Mouse (Mus musculus): ENCODE data around the gene Ercc6. TPM values are rescaled to one million over a fixed set of nuclear protein-coding genes. Genes with fewer than 3 reads are reported as not detected.

Ercc6 gene
- total RNA-seq, 2 experiments from 2014 or later, result 10.7 to 10.8 TPM

GRCm38 (mm10) chr14:32520400-32520926 is 7.1 kb downstream of the Ercc6 start:
- no peak for DNase-seq

DNA sequence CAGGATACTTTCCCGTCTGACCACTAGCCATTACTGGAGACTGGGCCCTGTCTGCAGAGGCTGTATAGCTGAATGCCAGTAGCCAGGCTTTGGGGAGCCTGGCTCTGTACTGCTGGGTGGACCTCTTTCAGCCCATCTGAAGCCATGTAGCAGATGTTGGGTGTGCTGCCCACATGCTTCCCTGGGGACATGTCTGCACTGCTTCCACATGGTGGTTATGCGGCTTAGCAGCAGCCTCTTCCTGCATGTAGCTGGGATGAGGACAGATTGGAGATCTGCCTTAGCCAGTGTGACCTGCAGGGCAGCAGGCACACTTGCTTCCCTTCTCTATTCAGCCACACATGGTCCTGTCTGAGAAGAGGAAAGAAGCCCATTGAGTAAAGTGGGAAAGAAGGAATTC is 9.0 kb downstream of the Ercc6 start:
- DNase-seq, result no peak

DNA sequence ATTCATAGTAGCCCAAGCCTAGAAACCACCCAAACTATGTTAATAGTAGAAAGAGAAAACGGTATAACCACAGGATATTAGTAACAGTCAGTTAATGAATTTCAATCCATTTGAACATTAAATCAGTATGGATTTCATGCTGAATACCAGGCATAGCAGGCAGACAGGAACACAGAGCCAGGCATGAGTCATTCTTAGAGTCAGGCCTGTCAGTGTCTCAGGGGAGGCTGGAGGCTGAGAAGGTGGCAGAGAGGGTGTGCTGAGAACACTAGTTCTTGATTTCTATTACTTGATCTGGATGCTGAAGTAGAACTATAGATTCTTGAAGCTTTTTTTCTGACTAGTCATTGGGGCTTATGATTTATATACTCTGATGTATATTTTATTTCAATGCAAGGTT is 10.8 kb downstream of the Ercc6 start:
- no peak for DNase-seq

DNA sequence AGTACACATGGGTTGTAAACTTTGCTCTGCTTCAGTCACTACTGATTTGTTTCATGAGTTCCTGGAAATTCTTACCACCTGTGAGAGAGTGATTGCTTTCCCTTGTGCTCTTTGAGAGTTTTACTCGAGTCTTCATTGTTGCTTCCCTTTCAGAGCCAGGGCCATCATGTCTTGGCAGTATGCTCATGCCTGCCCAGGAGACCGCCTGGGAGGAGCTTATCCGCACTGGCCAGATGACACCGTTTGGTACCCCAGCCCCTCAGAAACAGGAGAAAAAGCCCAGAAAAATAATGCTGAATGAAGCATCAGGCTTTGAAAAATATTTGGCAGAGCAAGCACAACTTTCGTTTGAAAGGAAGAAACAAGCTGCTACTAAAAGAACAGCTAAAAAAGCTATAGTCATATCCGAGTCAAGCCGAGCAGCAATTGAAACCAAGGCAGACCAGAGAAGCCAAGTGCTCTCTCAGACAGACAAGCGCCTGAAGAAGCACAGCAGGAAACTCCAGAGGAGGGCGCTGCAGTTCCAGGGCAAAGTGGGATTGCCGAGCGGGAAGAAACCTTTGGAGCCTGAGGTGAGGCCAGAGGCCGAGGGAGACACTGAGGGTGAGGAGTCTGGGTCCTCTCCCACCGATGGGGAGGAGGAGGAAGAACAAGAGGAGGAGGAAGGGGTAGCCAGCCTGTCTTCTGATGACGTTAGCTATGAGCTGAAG is 12.8 kb downstream of the Ercc6 start:
- DNase-seq, result no peak

- DNase-seq, result no peak
These were observed 13.9 kb downstream of the Ercc6 start for GRCm38 (mm10) chr14:32527211-32527610.

DNA sequence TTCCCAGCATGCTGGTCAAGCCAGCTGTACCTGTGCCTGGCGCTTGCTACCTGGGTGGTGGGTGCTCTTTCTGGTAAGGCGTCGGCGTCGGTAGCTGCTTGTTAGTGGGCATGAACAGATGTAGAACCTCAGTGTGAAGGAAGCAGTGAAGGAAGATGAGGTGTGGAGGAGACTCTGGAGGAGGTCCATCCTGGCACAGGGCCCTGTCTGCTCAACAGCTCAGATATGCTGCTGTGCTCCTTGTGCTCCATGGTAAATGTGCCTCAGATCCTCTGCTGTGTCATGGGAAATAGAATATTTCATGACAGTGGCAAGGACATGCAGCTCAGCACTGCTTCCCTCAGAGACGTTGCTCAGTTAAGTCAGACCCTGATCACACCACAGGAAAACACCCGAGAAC is 15.7 kb downstream of the Ercc6 start:
- no peak for DNase-seq

DNA sequence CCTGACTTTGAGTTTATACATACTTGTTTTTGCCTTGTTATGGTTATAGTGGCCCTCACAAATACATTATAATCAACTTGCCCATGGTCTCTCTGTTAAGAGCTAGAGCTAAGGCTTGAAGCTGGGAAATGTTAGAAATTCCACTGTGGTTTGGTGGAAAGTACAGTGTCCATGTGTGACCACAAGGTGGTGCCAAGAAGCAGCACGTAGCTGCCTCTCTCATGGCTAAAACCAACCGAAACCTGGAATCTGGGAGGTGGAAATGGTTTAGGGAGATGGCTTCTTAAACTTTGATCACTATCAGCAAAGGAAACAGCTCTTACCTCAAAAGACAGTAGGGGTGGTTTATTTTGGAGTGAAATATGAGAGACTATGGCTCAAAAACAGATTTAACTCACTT is 17.6 kb downstream of the Ercc6 start:
- peak; percentile 57 for DNase-seq

DNA sequence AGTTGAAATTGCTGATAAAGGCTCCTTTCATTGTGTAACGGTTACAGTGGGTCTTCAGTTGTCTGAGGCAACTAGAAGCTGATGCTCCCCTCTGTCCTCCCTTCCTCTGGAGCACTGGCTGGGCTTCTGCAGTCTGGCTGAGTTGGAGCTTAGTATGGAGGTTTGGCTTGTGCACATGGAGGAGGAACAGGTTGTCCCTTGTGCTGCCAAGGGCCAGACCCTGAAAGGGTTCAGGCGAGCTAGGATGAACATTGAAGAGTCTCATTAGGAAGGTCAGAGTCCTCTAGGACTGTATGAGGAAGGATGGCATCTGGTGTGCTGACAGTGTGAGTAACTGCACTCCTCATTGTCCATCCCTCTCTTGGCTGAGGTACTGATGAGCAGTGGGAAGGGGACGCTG is 18.1 kb downstream of the Ercc6 start:
- DNase-seq, result no peak

DNA sequence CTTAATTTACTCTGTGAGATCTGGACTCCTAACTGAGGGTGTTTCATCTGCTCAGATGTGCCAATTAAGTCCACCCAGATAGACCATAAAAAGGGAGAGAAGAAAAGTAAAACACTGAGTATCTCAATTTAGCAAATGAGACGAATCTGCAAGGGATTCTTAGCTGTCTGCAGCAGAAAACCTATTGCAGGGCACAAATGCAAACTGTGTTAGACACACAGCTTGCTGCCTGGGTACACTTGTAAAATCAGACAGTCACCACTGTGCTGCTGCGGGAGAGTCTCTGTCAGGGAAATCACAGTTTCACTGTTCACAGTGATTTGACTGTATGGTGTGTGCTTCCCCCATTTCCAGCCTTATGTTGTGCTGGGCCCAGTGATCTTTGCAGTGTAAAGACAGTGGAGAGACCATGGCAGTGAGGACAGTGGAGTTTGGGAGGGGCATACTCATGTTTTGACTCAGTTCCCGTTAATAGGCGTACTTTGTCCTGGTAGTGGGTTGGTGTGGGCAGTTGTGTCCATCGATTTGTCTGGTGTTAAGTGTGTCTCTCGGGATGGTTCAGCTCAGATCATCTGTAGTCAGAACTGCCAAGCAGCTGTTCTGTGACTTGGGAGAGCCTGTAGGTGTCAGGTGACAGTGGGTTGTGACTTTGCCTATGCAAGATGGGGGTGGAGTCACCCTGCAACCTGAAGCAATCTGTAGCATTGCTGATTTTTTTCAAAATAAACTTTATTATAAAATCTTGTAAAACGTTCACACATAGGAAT is 19.2 kb downstream of the Ercc6 start:
- DNase-seq, result no peak

- no peak for DNase-seq
These were observed 19.8 kb downstream of the Ercc6 start for GRCm38 (mm10) chr14:32533148-32533520.

- DNase-seq, result no peak
These were observed 20.3 kb downstream of the Ercc6 start for GRCm38 (mm10) chr14:32533656-32534055.

DNA sequence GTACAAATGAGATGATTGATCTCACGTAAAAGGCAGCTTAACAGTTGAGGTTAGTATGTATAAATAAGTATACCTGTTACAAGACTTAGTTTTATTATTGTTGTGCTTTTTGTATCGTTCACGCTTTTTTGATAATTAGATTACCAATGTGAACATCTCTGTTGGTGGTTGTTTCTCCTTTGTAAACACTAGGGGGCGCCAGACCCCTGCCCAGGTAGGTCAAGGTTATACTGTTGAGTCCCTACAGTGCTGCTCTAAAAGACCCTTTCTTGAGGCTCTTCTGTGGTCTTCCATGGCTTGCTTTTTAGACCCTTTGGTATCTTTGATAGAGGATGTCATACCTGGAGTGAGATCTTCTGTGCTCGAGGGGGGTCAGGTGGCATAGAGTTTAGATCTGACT is 20.8 kb downstream of the Ercc6 start:
- DNase-seq, result no peak

GRCm38 (mm10) chr14:32536763-32537162 is 23.4 kb downstream of the Ercc6 start:
- DNase-seq, result no peak

GRCm38 (mm10) chr14:32538115-32538514 is 24.8 kb downstream of the Ercc6 start:
- DNase-seq, result no peak

GRCm38 (mm10) chr14:32543075-32543474 is 29.8 kb downstream of the Ercc6 start:
- DNase-seq, result no peak

DNA sequence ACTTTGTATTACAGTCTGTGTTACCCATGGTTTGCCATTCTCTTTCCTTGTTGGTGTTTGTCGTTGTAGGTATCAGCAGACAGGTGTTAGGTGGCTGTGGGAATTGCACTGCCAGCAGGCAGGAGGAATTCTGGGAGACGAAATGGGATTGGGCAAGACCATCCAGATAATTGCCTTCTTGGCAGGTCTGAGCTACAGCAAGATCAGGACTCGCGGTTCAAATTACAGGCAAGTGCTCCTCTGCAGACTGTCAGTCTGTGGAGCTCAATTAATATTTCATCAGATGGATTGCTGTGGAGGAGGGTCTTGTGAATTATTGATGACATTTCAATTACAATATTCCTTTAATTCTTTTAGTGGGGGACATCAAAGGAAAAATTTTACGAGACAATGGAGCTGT is 33.4 kb downstream of the Ercc6 start:
- DNase-seq, result no peak

DNA sequence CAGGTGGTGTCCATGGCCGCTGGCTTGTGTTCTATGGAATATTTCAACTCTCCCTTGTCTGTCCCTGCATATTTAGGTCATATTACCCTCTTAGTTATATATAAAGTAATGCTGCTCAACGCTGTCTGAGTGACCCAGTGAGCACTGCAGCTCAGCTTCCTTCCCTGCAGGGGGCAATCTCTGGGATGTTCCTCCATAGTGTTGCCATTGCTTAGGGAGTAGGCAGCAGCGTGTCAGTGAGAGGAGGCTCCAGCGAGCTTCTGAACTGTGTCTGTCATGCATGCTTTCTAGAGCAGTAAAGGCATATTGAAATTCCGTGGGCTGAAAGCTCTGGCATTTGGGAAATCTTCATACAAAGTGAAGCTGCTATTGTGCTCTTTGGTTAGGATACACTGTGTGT is 38.5 kb downstream of the Ercc6 start:
- DNase-seq, result no peak

- DNase-seq, result no peak
These were observed 40.0 kb downstream of the Ercc6 start for GRCm38 (mm10) chr14:32553198-32553903.

DNA sequence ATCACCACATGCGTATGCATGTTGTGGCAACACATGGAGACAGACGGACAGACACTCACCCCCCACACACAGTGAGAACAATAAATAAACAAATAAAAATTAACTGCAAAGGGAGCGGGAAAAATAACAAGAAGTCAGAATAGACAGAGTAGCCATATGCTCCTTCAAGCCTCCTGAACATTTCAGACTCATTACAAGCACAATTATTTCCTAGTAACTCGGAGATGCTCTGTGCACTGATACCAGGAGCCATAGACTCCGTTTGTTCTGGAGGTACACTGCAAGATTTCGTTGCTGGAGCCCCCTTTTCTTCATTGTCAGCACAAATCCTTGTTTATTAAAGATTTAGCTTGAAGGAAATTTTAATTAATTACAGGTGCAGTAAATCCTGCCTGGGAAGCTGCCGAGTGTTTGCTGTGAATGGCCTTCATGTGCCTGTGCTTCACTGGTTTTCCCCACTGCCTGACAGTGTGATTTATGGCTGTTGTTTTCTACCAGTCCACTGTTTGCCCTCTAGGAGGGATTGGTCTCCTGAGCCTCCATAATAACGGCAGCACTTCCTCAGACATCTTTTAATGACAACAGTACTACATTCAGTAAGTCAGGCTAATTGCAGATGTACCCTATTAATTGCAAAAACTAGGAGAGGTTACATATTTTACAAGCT is 41.7 kb downstream of the Ercc6 start:
- DNase-seq, result no peak

GRCm38 (mm10) chr14:32561428-32561827 is 48.1 kb downstream of the Ercc6 start:
- DNase-seq, result no peak

DNA sequence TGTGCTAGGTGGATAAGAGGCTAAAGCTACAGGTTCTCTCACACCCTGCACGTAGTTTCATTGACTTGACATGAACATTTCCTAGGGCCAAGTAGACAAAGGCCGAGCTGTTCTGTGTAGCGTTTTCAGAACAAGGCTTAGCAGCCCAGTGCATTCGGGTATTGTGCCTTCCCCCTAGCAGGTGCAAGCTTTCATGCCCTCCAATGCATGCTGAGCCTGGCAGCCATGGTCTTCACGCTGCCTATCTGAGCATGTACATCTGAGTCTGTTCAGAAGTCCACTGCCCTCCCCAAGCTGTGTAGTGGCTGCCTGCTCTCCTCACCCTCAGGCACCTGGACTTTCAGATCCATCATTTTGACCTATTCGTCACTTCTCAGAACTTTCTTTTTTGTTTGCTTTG is 50.3 kb downstream of the Ercc6 start:
- DNase-seq, result no peak

DNA sequence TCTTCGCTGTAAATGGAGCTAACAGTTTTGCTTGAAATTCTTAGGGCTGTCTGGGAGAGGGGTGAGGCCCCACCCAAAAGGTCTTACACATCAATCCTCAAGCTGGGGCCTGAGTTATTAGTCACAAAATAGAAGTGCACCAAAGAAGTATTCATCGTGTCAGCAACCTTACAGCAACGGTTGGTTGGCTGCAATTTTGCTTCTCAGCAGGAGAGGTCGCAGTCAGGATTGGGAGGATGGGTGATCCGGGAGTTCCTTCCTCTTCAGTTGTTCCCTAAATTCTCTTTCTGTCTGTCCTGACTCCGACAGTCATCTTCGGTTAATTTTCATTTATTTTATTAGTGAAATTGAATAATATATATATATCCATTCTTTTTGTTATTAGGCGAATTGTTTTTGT is 59.2 kb downstream of the Ercc6 start:
- DNase-seq, result no peak

DNA sequence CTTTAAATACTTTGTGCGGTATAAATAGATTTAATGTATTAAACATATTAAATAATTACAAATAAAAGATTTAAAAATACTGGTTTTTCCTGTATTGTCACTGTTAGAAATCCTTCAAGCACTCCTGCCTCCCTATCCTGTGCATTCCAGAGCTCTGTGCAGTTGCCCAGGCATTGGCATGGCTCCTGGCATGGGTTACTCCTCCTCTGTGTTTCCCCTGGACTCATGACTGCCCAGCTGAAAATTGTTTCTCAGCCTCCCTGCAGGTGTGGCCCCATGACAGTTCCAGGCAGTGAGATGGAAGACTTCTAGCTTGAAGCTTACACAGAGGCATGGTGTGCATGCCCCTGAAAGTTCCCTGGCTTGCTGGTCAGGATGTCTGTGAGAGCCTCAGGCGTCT is 65.1 kb downstream of the Ercc6 start:
- DNase-seq, result no peak
